Mouse (Mus musculus) spleen, adult 12 weeks (tissue): ENCODE measurements around the gene Crybg2.

Experiments
- DNase-seq: peaks from one replicate; pipeline ENCODE4 v3.0.0; 2022; ENCODE audit warnings: low spot score

Gene Crybg2

GRCm38 (mm10) chr4:134060135-134060865, at the start of gene Crybg2:
Gene Crybg2, plus strand, starts transcription at chr4:134060815.
- no peak for DNase-seq

- no peak for DNase-seq
These were observed 48.9 kb upstream of the Crybg2 start for GRCm38 (mm10) chr4:134011450-134012414.

GRCm38 (mm10) chr4:134012858-134013528, 47.6 kb upstream of the Crybg2 start:
- no peak for DNase-seq

- DNase-seq = no peak
These were observed 44.4 kb upstream of the Crybg2 start for GRCm38 (mm10) chr4:134016208-134016607.

- no peak for DNase-seq
These were observed 43.8 kb upstream of the Crybg2 start for GRCm38 (mm10) chr4:134016767-134017166.

GRCm38 (mm10) chr4:134017201-134017865, 43.3 kb upstream of the Crybg2 start:
- DNase-seq = no peak

- no peak for DNase-seq
These were observed 42.4 kb upstream of the Crybg2 start for GRCm38 (mm10) chr4:134018038-134018778.

- no peak for DNase-seq
These were observed 41.9 kb upstream of the Crybg2 start, which contains the start of gene Lin28a for GRCm38 (mm10) chr4:134018779-134019145. Gene Lin28a, minus strand, starts transcription at chr4:134018841.

GRCm38 (mm10) chr4:134019210-134019609, 41.4 kb upstream of the Crybg2 start:
- no peak for DNase-seq

- no peak for DNase-seq
These were observed 40.8 kb upstream of the Crybg2 start for GRCm38 (mm10) chr4:134019641-134020351.

GRCm38 (mm10) chr4:134020621-134021020, 40.0 kb upstream of the Crybg2 start:
- DNase-seq = no peak

GRCm38 (mm10) chr4:134025802-134026201, 34.8 kb upstream of the Crybg2 start:
- no peak for DNase-seq

GRCm38 (mm10) chr4:134035953-134036352, 24.7 kb upstream of the Crybg2 start:
- DNase-seq = peak; percentile 42

- DNase-seq = no peak
These were observed 19.1 kb upstream of the Crybg2 start for GRCm38 (mm10) chr4:134041317-134042123.

GRCm38 (mm10) chr4:134043041-134043440, 17.6 kb upstream of the Crybg2 start:
- DNase-seq = no peak

- DNase-seq = no peak
These were observed 13.0 kb upstream of the Crybg2 start for GRCm38 (mm10) chr4:134047648-134048047.

GRCm38 (mm10) chr4:134051912-134052311, 8.7 kb upstream of the Crybg2 start:
- DNase-seq = no peak

GRCm38 (mm10) chr4:134052560-134052959, 8.1 kb upstream of the Crybg2 start:
- DNase-seq = no peak

GRCm38 (mm10) chr4:134053538-134053937, 7.1 kb upstream of the Crybg2 start, which contains the start of gene Zfp683:
Gene Zfp683, plus strand, starts transcription at chr4:134053838.
- no peak for DNase-seq
